Mouse (Mus musculus) liver, embryonic 14.5 days (tissue): ENCODE measurements around the gene Echs1.

Experiments used
- CTCF ChIP-seq: IDR thresholded peaks from 2 replicates; pipeline ENCODE4 v1.5.1; 2016; ENCODE audit warnings: antibody characterized with exemption, low read depth, control low read depth
- EP300 ChIP-seq: IDR thresholded peaks from 2 replicates; pipeline ENCODE4 v1.6.1; 2016; ENCODE audit warnings: antibody characterized with exemption, low read depth

- TF ChIP-seq CTCF (no peak), EP300 (no peak)
Measured at GRCm38 (mm10) chr7:140126022-140126350, 9.7 kb upstream of the Echs1 start.
